Mouse (Mus musculus) cerebellum, adult 2 months (tissue): ENCODE results near the gene Dhx36.

Experiments used
- CTCF ChIP-seq: fragments of 200-500 bp; IDR thresholded peaks from 2 replicates; pipeline ENCODE4 v1.5.1; 2011; ENCODE audit warnings: low read depth, mild to moderate bottlenecking, control low read depth, low read length, moderate library complexity, borderline replicate concordance; ENCODE audit not compliant: insufficient read depth
- POLR2A ChIP-seq: fragments of 200-500 bp; IDR thresholded peaks from 2 replicates; pipeline ENCODE4 v1.6.1; 2011; ENCODE audit warnings: low read length, control low read depth, borderline replicate concordance; ENCODE audit not compliant: insufficient read depth

DNA sequence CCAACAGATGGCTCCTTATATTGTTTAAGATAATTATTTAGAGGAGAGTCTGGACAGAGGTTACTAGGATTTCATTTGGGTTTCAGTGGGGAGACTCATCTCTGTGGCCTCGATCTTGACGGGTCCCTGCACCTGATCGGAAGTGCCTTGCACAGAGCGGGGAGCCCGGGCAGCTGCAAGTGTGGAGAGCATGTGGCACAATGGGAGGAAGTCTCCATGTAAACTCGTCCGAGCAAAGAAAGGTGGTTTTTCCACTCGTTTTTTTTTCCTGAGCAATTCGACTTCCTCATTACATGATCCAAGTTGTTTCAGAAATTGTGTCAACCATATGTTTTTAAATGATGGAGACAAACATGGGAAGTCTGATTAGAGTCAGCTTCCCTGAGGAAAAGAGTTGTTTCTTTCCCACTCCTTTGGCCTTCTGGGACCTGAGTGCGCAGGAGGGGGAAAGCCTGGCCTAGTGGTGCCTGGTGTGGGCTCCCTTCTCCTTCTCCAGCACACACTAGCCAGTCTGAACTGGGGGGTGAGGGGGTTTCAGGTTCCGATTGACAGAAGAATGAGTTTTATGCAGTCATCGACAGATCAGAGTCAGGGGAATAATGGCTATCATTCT is 63.1 kb downstream of the Dhx36 start:
- no peak for TF ChIP-seq CTCF
- no peak for TF ChIP-seq POLR2A
